Mouse (Mus musculus) bone marrow, adult 2 months (tissue): ENCODE data around the gene Fyttd1. TPM values are rescaled to one million over a fixed set of nuclear protein-coding genes. Genes with fewer than 3 reads are reported as not detected.
"Not testable (repeated sequence)": the region's sequence is repeated elsewhere in the genome, so short reads cannot be mapped to it uniquely, and the experiment has no call there.

Experiments used
- H3K27ac ChIP-seq: fragments of 200-500 bp; 2 replicates; pipeline ENCODE4 v1.5.1; 2012; ENCODE audit warnings: low read depth, mild to moderate bottlenecking, control low read depth, inconsistent platforms, low read length; ENCODE audit not compliant: control insufficient read depth, poor library complexity, insufficient read depth
- H3K4me1 ChIP-seq: fragments of 200-500 bp; 2 replicates; pipeline ENCODE4 v1.6.1; 2011; ENCODE audit warnings: low read length; ENCODE audit not compliant: control insufficient read depth, insufficient read depth
- H3K4me3 ChIP-seq: fragments of 200-500 bp; replicated peaks from 2 replicates; pipeline ENCODE3; 2011; ENCODE audit warnings: mild to moderate bottlenecking, low read depth, low read length, control low read depth; ENCODE audit not compliant: control insufficient read depth
- CTCF ChIP-seq: fragments of 200-500 bp; IDR thresholded peaks from 2 replicates; pipeline ENCODE4 v1.5.1; 2011; ENCODE audit warnings: low read length, control low read depth; ENCODE audit not compliant: control insufficient read depth, insufficient read depth
- POLR2A ChIP-seq: fragments of 200-500 bp; IDR thresholded peaks from 2 replicates; pipeline ENCODE4 v1.6.1; 2011; ENCODE audit warnings: low read depth, mild to moderate bottlenecking, control low read depth, low read length, borderline replicate concordance; ENCODE audit not compliant: control insufficient read depth
- WGBS: fragments of 180-500 bp; shearing (Covaris S2); methylation state at CpG from one replicate; pipeline ENCODE4 v1.1.7; 2018; 5-methylcytosine and 5-hydroxymethylcytosine counted together
- polyA plus RNA-seq: library from polyadenylated mRNA; stranded (reverse); fragments of >200 nt; gene quantifications from 2 replicates; pipeline ENCODE4 v1.2.4, GENCODE M21; 2011; ENCODE audit warnings: low replicate concordance; ENCODE audit not compliant: missing spikeins, insufficient read depth, insufficient read length

Gene Fyttd1
- polyA plus RNA-seq, 1 experiment, result 12.0 TPM

- no peaks in the 10 kb centered on the region; the same call in 1 of the 2 replicates for H3K4me1 ChIP-seq
- TF ChIP-seq POLR2A (no peak), CTCF (no peak)
- H3K27ac ChIP-seq, result no peak overlapping the region
- WGBS, result 66% methylated on average over 2 of the region's 2 CpGs
- H3K4me3 ChIP-seq, result no peak overlapping the region
These were observed 57.2 kb downstream of the Fyttd1 start for GRCm38 (mm10) chr16:32934470-32934869.

GRCm38 (mm10) chr16:32935088-32935487 is 57.8 kb downstream of the Fyttd1 start:
- 85% methylated on average over 1 of the region's 1 CpGs for WGBS
- no peak overlapping the region for H3K27ac ChIP-seq
- no peak overlapping the region for H3K4me3 ChIP-seq
- H3K4me1 ChIP-seq, result no peaks in the 10 kb centered on the region; the same call in 1 of the 2 replicates
- TF ChIP-seq CTCF (no peak), POLR2A (no peak)

- 77% methylated on average over 2 of the region's 2 CpGs for WGBS
- Histone ChIP-seq H3K4me3 (no peak overlapping the region), H3K4me1 (no peaks in the 10 kb centered on the region; the same call in 1 of the 2 replicates), H3K27ac (no peak overlapping the region)
- TF ChIP-seq CTCF (no peak), POLR2A (no peak)
These were observed 60.1 kb downstream of the Fyttd1 start for GRCm38 (mm10) chr16:32937358-32937757.

- H3K27ac ChIP-seq, H3K4me3 ChIP-seq, H3K4me1 ChIP-seq: not testable (repeated sequence)
- WGBS, result 78% methylated on average over 3 of the region's 3 CpGs
These were observed 62.0 kb downstream of the Fyttd1 start for GRCm38 (mm10) chr16:32939301-32939700.

GRCm38 (mm10) chr16:32939716-32940115 is 62.4 kb downstream of the Fyttd1 start:
- not testable (repeated sequence) for H3K4me1 ChIP-seq, H3K4me3 ChIP-seq, H3K27ac ChIP-seq
- WGBS, result 87% methylated on average over 4 of the region's 4 CpGs

- WGBS, result 54% methylated on average over 2 of the region's 2 CpGs
- H3K4me3 ChIP-seq, H3K4me1 ChIP-seq, H3K27ac ChIP-seq: not testable (repeated sequence)
These were observed 63.9 kb downstream of the Fyttd1 start for GRCm38 (mm10) chr16:32941226-32941625.

GRCm38 (mm10) chr16:32942694-32943093 is 65.4 kb downstream of the Fyttd1 start:
- TF ChIP-seq CTCF, result no peak
- TF ChIP-seq POLR2A, result no peak
- H3K4me3 ChIP-seq, result no peak overlapping the region
- WGBS, result 92% methylated on average over 5 of the region's 5 CpGs
- H3K4me1 ChIP-seq, result peaks cover under 1% of the 10 kb centered on the region
- H3K27ac ChIP-seq, result no peak overlapping the region

- Histone ChIP-seq H3K4me3 (no peak overlapping the region), H3K4me1 (peaks cover 2% of the 10 kb centered on the region), H3K27ac (no peak overlapping the region)
- no peak for TF ChIP-seq POLR2A
- no peak for TF ChIP-seq CTCF
- WGBS, result 86% methylated on average over 5 of the region's 5 CpGs
These were observed 68.1 kb downstream of the Fyttd1 start for GRCm38 (mm10) chr16:32945379-32945778.

- no peak overlapping the region for H3K27ac ChIP-seq
- no peak overlapping the region for H3K4me3 ChIP-seq
- H3K4me1 ChIP-seq, result peaks cover 2% of the 10 kb centered on the region
- 70% methylated on average over 8 of the region's 8 CpGs for WGBS
- no peak for TF ChIP-seq POLR2A
- no peak for TF ChIP-seq CTCF
These were observed 70.7 kb downstream of the Fyttd1 start for GRCm38 (mm10) chr16:32948016-32948415.
